Comparison of ENCODE assay signal across 23 mouse cellular contexts in the genomic region with DNA sequence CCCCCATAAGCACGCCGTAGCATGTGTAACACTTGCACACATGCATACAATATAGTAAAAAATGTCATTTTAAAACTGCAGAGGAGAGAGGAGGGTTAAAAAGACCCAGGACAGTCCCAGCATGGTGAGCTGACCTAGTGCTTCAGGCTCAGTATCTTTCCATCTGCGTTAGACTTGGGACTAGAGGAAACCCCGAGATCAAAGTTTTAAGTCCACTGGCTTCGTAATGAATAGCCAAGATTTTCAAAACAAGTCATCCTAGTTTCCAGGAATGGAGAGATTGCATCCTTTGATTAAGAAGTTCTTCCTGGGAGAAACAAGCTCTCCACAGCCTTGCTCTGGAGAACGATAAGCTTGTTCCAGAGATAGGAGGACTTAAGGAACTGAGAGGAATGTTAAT. TPM values are rescaled to one million over a fixed set of nuclear protein-coding genes. Genes with fewer than 3 reads are reported as not detected.
"Had no signal": no experiment of that assay in that cellular context is flagged by ENCODE, and none has a peak within 500 bp of the region (broad histone marks: within the 10 kb centered on the region; RNA-seq: fewer than 3 reads in every experiment).

No protein-coding gene starts in this region.

- H3K9me3 ChIP-seq: liver, embryonic 15.5 days; lung, embryonic 15.5 days; midbrain, embryonic 10.5 days; midbrain, embryonic 13.5 days; neural tube, embryonic 13.5 days; neural tube, embryonic 15.5 days had no signal

- H3K27me3 ChIP-seq: lung, embryonic 15.5 days; midbrain, embryonic 13.5 days; neural tube, embryonic 13.5 days; neural tube, embryonic 15.5 days had no signal

- H3K36me3 ChIP-seq: liver, embryonic 15.5 days had no signal

- H3K4me1 ChIP-seq: liver, embryonic 15.5 days had no signal

- H3K27ac ChIP-seq: liver, embryonic 15.5 days; lung, embryonic 15.5 days; midbrain, embryonic 10.5 days; midbrain, embryonic 13.5 days; neural tube, embryonic 13.5 days; neural tube, embryonic 15.5 days had no signal

- DNase-seq: liver, postnatal 0 days; lung, adult 2 months; lung, postnatal 4 days; retina, postnatal 1 day; right cerebral cortex, adult 18-20 months; right cerebral cortex, postnatal 25 days; right cerebral cortex, postnatal 4 days; spleen, adult 18-20 months; thymus, adult 18-20 months; thymus, postnatal 14 days; thymus, postnatal 36 days had no signal

- H3K4me3 ChIP-seq: liver, embryonic 15.5 days; lung, embryonic 15.5 days; midbrain, embryonic 10.5 days; midbrain, embryonic 13.5 days; myocyte; neural tube, embryonic 13.5 days; neural tube, embryonic 15.5 days had no signal

RNA-seq across cellular contexts. Expression of gene Mog, which starts 15.0 kb away (rescaled TPM):
- polyA plus RNA-seq: liver, embryonic 15.5 days; liver, postnatal 0 days; lung, adult 2 months; small intestine, adult 2 months; stomach, embryonic 16.5 days; thymus, postnatal 0 days had no signal

RNA-seq across cellular contexts. Expression of gene H2-M5, which starts 18.8 kb away (rescaled TPM):
- polyA plus RNA-seq: liver, embryonic 15.5 days; liver, postnatal 0 days had no signal

RNA-seq across cellular contexts. Expression of gene 2410137M14Rik, which starts 27.1 kb away (rescaled TPM):
- polyA plus RNA-seq: liver, embryonic 15.5 days; liver, postnatal 0 days; lung, embryonic 15.5 days; midbrain, embryonic 10.5 days; myocyte; neural tube, embryonic 11.5 days; neural tube, embryonic 15.5 days; small intestine, adult 2 months; stomach, embryonic 14.5 days; stomach, embryonic 16.5 days; thymus, postnatal 0 days had no signal
